Mouse (Mus musculus) left cerebral cortex, postnatal 36 days (tissue): ENCODE results near the gene A3galt2. TPM values are rescaled to one million over a fixed set of nuclear protein-coding genes. Genes with fewer than 3 reads are reported as not detected.

Experiments used
- DNase-seq, 2 experiments: peaks; one replicate each; pipeline ENCODE4 v3.0.0; 2021 to 2022; ENCODE audit warnings: low spot score in 2 of 2, mixed read lengths in 1 of 2
- intact Hi-C: fragments of 180-260 bp; cut with DNase I; formaldehyde crosslinking; loops from one replicate; pipeline ENCODE4 v1.15.1; 2025
- total RNA-seq, 2 experiments: library from RNA; stranded (reverse); gene quantifications; 2 replicates each; pipeline ENCODE4 v1.2.3; 2021

The A3galt2 gene
- total RNA-seq, 2 experiments from 2014 or later: 0.10 to 0.41 TPM

DNA sequence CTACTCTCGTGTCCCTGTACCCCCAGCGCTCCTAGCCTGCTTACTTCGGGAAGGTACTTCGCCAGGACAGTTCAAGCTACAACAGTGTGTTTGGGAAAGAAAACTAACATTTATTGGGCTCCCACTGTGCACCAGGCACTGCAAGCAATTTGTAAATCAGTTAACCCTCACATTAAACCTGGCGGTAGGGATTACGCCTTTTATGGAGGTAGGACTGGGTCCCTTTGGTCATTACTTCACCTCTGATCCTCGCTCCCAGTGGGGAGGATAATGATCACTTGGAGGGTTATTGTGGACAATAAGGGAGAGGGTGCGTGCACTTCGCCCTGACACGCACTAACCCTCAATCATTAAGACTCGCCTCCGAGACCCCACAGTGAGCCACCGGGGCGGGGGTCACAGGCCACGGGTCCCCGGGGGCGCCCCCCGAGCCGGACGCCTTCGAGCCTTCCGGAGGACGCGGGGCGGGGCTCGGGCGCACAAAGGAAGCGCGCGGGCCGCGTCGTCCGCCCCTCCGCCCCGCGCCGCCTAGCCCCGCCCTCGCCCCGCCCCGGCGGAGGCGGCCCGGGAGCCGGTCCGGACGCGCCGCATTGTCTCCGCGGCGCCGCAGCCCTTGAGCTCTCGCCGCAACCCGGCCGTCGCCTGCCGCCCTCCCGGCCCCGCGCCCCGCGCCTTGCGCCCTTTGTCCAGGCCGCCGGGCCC lies 28.0 kb upstream of the A3galt2 start:
- peak; percentile 78 to 86 for DNase-seq
- intact Hi-C loops: no loop called here

DNA sequence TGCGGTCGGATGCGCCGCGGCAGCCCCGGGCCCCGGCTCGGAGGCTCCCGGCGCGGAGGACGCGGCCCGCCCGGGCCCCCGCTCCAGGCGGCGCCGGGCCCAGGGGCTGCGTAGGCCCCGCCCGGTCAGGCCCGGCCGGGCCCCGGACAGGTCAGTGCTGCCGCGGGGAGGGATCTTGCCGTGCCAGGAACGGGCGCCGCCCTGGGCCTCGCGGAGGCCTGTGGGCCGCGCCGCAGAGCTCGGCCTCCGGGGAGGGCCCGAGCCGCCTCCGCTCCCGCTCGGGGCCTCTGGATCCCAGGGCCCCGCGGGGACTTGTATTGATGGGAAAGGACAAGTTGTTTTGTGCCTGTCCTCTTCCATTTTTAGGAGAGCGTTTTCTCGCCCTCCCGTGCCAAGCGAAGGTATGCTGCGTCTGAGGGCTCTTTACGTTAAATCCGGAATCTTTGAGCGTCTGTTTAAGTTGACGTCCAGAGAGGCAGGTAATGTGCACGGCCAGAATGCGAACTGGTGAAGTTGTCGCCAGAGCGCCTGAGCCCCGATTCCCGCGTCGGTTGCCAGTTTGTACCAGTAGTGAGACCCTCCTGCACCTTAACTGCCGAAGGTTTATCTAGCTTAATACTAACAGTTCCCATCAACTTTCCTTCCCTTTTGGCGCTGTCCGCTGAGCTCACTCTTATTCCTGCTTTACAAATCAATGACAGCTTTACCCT lies 27.3 kb upstream of the A3galt2 start:
- DNase-seq: peak in 1 of 2 experiments; percentile 54
- intact Hi-C loops: loop anchor here (2.0 kb wide), 1 partner anchor 15 kb away; no protein-coding TSS in a partner anchor

DNA sequence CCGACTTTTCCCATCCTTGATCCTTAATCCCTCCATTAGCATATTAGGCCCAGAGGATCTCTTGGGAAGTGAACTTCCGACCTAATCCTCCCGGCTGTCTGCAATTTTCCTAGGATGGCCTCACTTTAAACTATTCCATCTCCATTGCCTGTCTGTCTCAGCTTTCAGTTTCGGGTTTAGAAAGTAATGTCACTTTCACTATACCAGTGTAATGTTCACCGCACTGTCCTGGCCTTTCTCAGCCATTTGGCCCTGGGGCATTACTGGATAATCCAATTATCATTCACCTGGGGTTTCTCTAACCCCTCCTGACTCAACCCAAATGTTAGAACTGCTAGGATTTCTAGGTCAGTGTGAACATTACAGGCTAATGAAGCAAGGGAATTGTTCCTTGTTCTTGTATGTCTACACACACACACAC lies 26.7 kb upstream of the A3galt2 start:
- no peak for DNase-seq
- intact Hi-C loops: loop anchor here (2.0 kb wide), 1 partner anchor 16 kb away; no protein-coding TSS in a partner anchor

DNA sequence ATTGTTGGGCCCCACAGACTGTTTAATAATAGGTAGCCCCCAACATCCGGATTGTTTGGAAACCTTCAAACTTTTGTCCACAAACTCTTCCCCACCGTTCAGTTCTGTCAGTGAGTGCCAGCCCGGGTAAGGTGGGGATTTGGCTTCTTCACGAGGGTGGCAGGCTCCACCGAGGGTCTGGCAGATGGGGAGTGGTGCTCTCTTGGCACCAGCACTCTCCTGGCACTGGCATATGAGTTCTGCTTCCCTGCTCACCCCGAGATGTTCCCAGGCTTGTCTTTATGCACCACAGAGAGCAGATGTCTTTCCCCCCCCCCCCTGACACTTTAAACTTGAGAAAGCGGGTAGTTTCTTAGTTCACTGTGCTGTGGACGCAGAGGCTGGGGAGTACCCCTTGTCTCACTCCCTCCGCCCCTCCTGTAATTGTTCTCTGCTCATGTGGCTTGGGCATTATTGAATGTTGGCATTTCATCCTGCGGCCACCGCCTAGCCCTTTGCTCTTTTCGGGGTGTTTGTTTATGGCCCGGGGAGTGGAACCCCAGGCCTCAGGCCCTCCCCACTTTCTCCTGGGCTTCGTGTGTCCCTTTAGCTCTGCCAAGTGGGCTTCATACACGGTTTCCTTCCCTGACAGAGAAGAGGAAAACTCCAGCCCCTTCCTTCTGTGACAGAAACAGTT lies 26.0 kb upstream of the A3galt2 start:
- intact Hi-C loops: loop anchor here (2.0 kb wide), 1 partner anchor 16 kb away; no protein-coding TSS in a partner anchor
- no peak for DNase-seq

DNA sequence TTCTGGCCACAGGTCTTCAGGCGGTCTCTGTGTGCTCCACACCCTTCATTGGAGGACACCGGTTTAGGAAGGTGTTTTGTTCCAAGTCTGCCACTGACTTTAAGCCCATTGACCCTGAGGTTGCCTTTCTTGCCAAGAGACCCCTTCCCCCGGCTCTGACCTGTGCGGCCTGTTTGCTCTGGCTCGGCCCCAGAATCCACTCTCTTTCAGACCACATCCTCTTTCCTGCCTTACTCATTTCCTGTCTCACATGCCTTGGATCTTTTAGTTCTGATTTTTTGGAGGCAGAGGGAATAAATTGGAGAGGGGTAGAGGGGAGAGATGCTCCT lies 25.5 kb upstream of the A3galt2 start:
- DNase-seq: no peak
- intact Hi-C loops: loop anchor here (2.0 kb wide), 1 partner anchor 17 kb away; no protein-coding TSS in a partner anchor

DNA sequence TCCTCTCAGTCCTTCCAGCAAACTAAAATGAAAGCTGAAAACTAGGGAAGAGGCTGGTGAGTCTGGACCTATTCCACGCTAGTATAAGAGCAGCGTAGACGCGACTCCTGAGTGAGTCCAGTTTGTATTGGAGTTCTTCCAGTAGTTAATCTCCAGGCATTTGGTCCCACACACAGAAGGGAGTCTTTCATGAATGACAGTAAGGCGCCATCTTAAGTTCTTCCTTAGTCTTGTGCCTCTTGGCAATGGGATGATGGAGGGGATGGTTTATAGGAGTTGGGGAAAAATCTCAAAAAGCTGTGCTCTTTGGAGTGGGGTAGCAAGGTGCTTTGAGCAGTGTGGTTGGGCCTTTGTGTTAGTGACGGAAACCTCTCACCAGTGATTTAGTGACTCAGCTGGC lies 24.9 kb upstream of the A3galt2 start:
- intact Hi-C loops: no loop called here
- DNase-seq: no peak

DNA sequence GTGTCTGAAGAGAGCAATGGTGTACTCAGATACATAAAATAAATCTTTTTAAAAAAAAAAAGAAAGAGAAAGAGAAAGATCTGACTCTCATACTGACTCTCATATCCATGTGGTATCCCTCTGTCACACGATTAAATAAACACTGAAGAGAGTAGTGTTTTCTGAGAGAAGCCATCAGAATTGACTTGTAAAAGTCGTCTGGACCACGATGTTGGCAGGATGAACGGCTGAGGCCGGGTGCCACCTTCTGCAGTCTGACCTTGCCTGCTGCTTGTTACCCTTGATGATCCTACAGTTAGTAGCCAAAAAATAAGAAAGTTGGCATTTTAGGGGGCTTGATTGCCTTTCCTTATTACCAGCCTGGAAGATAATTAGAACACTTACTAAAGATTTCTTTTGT lies 22.4 kb upstream of the A3galt2 start:
- intact Hi-C loops: no loop called here
- no peak for DNase-seq

DNA sequence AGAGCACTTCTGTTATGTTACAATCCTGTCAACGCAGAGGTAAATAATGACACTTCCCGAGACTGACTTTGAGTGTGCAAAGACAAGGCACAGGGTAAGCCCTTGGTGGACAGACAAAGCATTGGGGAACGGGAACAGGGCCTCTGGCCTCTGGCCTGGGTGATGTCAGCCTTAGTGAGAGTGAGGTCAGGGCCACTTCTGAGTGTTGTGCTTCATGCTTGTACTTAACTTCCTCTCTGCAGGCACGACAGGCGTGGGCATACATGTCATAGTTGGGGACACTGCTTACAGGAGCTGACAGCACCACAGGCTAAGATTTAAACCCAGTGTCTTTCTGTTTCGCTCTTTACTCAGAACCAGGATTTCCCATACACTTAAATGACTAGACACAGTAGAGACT lies 21.7 kb upstream of the A3galt2 start:
- DNase-seq: no peak
- intact Hi-C loops: no loop called here

DNA sequence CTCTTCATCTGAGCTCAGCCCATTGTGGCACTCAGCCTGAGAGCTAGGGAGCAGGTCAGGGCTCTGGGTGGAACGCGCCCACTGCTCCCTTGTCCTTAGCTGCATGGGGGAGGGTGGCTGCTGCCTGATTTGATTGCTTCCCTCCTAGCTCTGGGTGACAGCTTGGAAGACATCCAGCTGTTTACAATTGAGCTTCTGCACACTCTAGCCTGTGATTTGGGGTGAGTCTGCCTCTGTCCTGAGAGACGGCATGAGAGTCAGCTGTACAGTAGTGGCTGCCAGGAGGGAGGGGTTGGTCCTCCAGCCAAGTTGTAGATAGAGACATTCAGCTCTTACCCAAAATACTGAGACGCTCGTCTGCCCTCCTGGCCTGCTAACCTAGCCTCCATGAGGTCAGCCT lies 20.9 kb upstream of the A3galt2 start:
- peak in 1 of 2 experiments; percentile 44 for DNase-seq
- intact Hi-C loops: no loop called here

DNA sequence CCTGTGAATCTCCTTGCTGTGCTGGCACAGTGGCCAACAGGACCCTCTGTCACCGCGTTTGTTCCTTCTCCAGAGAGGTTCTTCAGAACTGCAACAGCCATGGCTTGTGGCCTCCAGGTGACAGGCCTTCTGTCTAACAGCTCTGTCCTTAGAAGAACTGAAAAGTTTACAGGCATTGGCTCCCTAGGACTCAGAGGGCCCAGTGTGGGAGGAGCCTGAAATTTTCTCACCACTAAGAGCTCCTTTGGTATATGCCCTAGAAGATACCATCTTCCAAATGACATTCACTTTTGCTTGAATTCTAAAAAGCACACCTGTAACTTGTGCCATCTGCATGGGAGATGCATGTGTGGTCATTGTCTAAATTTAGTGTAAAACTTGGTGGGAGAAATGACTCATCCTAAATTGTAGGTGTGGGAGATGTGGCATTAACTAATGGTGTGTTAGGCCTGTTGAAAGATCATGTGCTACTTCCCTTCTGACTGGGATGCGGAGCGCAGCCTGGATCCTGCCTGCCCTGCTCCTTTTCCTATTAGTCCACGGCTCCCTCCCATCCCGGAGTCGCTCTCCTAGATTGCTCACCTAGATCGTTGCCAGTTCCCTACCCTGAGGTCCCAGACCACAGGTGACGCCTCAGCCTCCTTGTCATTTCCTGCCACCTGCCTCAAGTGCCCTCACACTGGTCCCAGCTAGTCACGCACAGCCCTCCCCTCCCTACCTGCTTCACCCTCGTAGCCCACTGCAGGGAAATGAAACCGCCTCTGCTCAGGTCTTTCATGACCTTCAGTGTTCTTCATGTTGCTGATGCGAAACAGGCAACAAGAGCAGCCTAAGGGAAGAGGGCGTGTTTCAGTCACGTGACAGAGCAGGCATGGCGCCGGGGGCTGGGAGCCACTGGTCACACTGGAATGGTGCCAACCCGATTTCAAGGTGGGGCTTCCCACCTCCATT lies 20.2 kb upstream of the A3galt2 start:
- no peak for DNase-seq
- intact Hi-C loops: no loop called here

DNA sequence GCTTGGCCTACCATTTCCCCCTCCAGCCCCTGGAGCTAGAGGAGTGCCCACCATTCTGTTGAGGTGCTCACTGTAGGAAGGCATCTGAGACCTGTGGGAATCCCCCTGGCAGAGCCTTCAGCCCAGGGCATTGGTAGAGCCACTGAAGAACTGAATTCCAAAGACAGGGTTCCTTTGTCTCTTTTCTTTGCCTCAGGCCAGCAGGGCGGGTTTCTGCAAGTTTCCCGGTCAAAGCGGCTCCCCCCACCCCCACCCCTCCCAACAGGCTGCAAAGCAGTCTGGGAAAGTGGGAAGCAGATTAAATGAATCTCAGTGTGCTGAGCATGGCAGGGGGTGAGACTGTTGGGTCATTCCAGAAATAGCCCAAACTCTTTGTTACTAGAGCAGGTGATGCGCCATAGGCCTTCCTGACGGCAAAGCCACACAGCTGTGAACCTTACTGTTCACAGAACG lies 18.0 kb upstream of the A3galt2 start:
- no peak for DNase-seq
- intact Hi-C loops: no loop called here

DNA sequence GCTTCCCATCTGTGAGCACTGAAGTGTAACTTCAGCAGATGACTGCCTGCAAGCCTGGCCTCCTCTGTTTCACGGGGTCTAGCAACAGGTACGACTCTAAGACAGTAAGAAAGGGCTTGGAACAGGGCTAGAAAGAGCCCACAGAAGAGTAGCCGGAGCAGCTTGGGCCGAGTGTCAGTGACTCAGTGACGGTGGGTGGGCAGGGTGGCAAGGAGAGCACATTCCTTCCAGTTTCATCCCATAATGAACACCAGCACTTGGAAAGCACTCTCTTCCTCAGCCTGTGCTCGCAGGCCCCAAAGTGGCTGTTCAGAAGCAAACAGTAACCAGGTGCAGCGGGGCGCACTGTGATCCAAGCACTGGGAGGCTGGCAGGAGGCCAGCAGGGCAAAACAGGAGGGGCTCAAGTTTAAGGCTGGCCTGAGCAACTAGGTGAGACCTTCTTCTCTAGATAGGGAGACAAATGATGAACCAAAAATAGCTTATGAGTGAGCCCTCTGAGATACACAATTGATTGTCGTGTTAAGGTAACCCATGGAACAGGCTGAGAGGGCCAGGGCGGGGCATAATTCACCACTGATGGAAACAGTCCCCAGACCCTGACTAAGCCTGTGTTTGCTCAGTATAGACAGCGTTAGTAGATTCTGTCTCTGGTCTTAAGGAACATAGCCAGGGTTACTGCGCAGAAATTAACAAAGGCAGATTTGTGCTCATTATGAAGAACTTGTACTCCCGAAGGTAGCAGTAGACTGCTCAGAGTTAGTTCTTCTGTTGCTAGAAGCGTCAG lies 17.1 kb upstream of the A3galt2 start:
- intact Hi-C loops: no loop called here
- DNase-seq: no peak

DNA sequence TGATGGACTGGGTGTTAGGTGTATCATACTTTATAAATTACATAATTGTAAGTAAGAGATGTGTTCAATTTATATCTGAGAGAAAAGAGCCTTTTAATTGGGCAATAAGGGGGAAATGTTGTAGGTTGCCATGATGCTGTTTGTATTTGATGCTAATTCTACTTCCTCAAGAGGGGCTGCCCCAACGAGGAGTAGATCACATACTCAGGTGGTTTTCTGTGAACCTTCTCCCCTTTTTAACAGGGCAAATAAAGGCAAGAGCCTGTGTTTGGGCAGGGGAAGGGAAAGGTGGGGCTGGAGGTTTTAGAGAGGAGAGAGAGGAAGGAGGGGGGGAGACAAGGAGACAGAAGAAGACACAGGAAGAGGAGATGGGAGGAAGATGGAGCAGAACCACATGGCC lies 14.3 kb upstream of the A3galt2 start:
- intact Hi-C loops: no loop called here
- DNase-seq: no peak

DNA sequence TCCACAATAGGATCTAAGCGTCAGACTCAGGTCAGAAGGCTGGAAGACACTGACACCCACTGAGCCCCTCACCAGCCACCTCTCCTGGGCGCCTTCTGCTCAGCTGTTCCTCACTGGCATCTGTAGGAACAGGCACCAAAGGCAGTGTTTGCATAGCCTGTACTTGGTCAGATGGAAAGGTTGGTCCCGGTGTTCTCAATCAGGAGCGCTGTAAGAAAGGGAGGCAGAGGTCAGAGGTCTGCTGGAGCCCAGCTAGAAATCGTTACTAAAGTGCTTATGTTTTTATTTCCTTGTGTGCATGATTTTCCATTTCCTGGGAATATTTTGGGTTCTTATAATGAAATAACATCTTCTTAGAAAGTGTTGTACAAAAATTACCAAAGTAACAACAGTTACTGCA lies 13.3 kb upstream of the A3galt2 start:
- DNase-seq: no peak
- intact Hi-C loops: no loop called here

DNA sequence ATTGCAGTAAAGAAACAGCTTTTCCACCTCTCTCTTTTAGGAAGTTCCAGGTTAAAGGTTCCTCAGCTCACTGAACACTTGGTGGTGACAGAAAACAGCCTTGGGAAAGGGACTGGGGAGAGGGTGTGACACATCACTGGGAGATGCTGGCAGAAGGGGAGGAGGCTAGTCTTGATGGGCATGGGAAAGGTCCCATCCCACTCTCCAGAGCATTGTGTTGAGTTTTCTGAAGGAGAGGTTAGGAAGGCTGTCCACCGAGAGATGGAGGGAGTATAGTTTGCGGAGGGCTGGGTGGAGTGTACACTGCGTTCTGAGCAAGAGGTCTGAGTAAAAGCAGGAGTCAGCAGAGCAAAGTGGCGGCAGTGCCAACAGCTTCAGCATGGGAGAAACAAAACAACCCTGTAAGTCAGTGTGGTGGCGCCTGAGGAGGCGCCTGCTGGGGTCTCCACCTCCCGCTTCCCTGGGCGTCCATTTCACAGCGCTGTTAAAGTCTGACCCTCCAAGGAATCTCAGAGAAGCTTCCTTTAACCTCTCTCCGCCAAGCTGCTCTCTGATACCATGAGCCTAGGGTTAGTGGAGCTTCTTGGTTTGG lies 12.7 kb upstream of the A3galt2 start:
- DNase-seq: no peak
- intact Hi-C loops: no loop called here

DNA sequence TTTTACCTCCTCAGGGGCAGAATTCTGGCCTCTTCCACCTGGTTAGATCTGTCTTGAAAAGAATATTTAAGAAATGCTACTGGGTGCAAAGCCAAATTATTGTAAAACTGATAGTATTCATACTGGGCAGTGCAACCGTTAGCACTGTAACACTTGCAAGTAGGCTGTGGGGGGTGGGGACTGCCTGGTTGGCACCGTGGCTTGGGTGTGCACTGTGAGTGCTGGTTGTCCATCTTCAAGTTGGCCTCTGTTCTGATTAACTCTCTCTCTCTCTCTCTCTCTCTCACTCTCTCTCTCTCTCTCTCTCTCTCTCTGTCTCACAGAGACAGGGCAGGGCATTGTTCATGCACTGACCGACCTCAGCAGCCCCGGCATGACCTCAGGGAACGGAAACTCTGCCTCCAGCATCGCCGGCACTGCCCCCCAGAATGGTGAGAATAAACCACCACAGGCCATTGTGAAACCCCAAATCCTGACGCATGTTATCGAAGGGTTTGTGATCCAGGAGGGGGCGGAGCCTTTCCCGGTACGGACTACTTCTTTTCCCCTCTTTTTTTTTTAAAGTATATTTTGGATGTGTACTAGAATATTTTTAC lies 12.0 kb upstream of the A3galt2 start:
- intact Hi-C loops: no loop called here

DNA sequence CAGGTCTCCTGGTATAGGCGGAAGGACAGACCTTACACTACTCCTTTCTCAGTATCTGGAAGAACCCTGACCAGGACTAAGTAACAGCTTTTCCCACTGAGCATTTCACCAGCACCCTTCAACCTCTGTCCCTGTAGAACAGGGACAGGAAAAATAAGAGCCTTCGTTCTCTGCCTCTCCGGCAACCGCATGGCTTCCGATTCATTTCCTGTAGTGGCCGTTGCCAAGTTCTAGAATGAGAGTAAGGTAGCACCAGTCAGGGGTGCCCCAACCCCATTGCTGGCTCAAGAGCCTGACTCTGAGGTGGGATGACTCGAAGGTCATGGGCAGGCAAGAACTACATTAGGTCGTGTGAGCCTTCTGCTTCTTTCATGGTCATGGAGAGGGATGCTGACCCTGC lies 10.0 kb upstream of the A3galt2 start:
- intact Hi-C loops: loop anchor here (5.0 kb wide), 1 partner anchor 33 kb away; no protein-coding TSS in a partner anchor
- DNase-seq: no peak

More for the DNA sequence above, 12.0 kb upstream of the A3galt2 start:
- no peak for DNase-seq
